Mouse (Mus musculus): ENCODE data around the gene A530016L24Rik.

- TF ChIP-seq EP300 (IDR thresholded peaks at IDR 0.05; ENCODE audit: insufficient read depth, low read depth, low read length), result no peak
- no peak for TF ChIP-seq CTCF (IDR thresholded peaks at IDR 0.05)
Measured at GRCm38 (mm10) chr12:112542257-112542919, 53.1 kb downstream of the A530016L24Rik start.

All from heart, adult 2 months (tissue).